Mouse (Mus musculus): ENCODE measurements around the gene Scaper. TPM values are rescaled to one million over a fixed set of nuclear protein-coding genes. Genes with fewer than 3 reads are reported as not detected.

The Scaper gene
- polyA plus RNA-seq, 2 experiments, result 8.2 to 15.1 TPM

DNA sequence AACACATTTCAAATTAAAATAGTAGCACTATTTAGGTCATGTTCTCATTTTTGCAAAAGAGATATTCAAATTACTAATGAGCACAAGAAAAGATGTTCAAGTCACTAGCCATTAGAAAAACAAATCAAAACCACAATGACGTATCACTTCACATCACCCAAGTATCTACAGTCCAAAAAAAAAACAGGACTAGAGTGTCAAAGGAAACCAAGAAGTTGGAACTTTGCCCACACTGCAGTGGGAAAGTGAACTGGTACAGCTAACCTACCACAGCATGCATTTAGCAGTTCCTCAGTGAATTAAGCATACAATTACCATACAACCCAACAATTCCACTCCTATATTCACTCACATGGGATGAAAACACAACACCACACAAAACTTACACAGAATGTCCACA, 5.4 kb downstream of the Scaper start:
- no peaks in the 10 kb centered on the region for H3K27me3 ChIP-seq (ENCODE audit: control insufficient read depth, insufficient read depth, low read length)
- no peaks in the 10 kb centered on the region for H3K9me3 ChIP-seq (ENCODE audit: control insufficient read depth, low read length)
- no peak overlapping the region for H3K4me2 ChIP-seq (replicated peaks; ENCODE audit: low read depth, low read length, severe bottlenecking)
- peaks cover 5% of the 10 kb centered on the region for H3K4me1 ChIP-seq (ENCODE audit: control insufficient read depth, insufficient read depth, low read length)
- WGBS, result 82% methylated on average over 1 of the region's 1 CpGs
- no peaks in the 10 kb centered on the region for H3K36me3 ChIP-seq (ENCODE audit: control insufficient read depth, insufficient read depth, low read length)
- no peak for ATAC-seq (ENCODE audit: low FRiP score, low read depth)
- no peak overlapping the region for H3K4me3 ChIP-seq (replicated peaks; ENCODE audit: low read length)
- no peak for DNase-seq (ENCODE audit: low spot score)
- no peak overlapping the region for H3K9ac ChIP-seq (ENCODE audit: low read depth, low read length, severe bottlenecking)
- TF ChIP-seq POLR2A (IDR thresholded peaks at IDR 0.05; ENCODE audit: borderline replicate concordance, extremely low read depth, insufficient read depth, insufficient read length), result no peak
- no peak overlapping the region for H3K27ac ChIP-seq (replicated peaks; ENCODE audit: low read depth, low read length)

DNA sequence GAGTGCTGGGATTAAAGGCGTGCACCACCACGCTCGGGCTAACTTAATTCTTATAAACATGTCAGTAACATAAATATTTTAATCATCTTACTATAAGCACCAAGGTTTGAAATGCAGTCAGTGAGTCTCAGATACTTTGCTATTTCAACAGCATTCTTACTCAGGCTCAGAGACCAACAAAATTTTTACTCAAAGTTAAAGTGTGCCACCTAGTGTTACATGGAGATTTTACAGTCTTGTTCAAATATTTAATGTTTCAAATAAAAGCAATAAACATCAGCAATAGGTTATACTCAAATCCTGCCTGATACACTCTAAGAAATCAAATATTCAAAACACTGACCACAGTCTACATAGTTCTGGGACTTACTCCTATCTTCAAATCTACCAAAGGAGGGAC, 19.3 kb downstream of the Scaper start:
- no peaks in the 10 kb centered on the region for H3K27me3 ChIP-seq (ENCODE audit: control insufficient read depth, insufficient read depth, low read length)
- no peak overlapping the region for H3K4me3 ChIP-seq (replicated peaks; ENCODE audit: low read length)
- ATAC-seq (ENCODE audit: low FRiP score, low read depth) (no peak), DNase-seq (ENCODE audit: low spot score) (peak; percentile 72)
- no peaks in the 10 kb centered on the region for H3K9me3 ChIP-seq (ENCODE audit: control insufficient read depth, low read length)
- H3K4me2 ChIP-seq (replicated peaks; ENCODE audit: low read depth, low read length, severe bottlenecking), result no peak overlapping the region
- H3K4me1 ChIP-seq (ENCODE audit: control insufficient read depth, insufficient read depth, low read length), result no peaks in the 10 kb centered on the region
- no peak overlapping the region for H3K27ac ChIP-seq (replicated peaks; ENCODE audit: low read depth, low read length)
- no peak overlapping the region for H3K9ac ChIP-seq (ENCODE audit: low read depth, low read length, severe bottlenecking)
- H3K36me3 ChIP-seq (ENCODE audit: control insufficient read depth, insufficient read depth, low read length), result no peaks in the 10 kb centered on the region
- 72% methylated on average over 3 of the region's 3 CpGs for WGBS
- no peak for TF ChIP-seq POLR2A (IDR thresholded peaks at IDR 0.05; ENCODE audit: borderline replicate concordance, extremely low read depth, insufficient read depth, insufficient read length)

DNA sequence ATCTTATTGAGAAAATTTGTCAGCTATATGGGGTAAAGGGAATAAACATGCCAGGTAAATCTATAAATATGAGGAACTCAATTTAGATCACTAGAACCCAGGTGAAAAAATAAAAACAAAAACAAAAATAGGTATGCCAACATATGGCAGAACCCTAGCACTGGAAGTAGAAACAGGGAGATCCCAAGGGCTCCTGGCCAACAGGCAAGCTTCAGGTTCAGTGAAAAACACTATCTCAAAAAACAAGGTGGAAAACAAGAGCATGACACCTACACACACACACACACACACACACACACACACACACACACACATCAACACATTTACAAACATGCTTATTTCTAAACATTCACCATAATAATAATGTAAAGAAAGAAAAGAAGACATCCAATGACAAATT, 21.2 kb downstream of the Scaper start:
- Histone ChIP-seq H3K9me3 (ENCODE audit: control insufficient read depth, low read length) (no peaks in the 10 kb centered on the region), H3K9ac (ENCODE audit: low read depth, low read length, severe bottlenecking) (no peak overlapping the region), H3K4me2 (replicated peaks; ENCODE audit: low read depth, low read length, severe bottlenecking) (no peak overlapping the region), H3K4me3 (replicated peaks; ENCODE audit: low read length) (no peak overlapping the region), H3K4me1 (ENCODE audit: control insufficient read depth, insufficient read depth, low read length) (no peaks in the 10 kb centered on the region), H3K27ac (replicated peaks; ENCODE audit: low read depth, low read length) (no peak overlapping the region), H3K27me3 (ENCODE audit: control insufficient read depth, insufficient read depth, low read length) (no peaks in the 10 kb centered on the region), H3K36me3 (ENCODE audit: control insufficient read depth, insufficient read depth, low read length) (no peaks in the 10 kb centered on the region)
- no peak for DNase-seq (ENCODE audit: low spot score)
- TF ChIP-seq POLR2A (IDR thresholded peaks at IDR 0.05; ENCODE audit: borderline replicate concordance, extremely low read depth, insufficient read depth, insufficient read length), result no peak
- no peak for ATAC-seq (ENCODE audit: low FRiP score, low read depth)

DNA sequence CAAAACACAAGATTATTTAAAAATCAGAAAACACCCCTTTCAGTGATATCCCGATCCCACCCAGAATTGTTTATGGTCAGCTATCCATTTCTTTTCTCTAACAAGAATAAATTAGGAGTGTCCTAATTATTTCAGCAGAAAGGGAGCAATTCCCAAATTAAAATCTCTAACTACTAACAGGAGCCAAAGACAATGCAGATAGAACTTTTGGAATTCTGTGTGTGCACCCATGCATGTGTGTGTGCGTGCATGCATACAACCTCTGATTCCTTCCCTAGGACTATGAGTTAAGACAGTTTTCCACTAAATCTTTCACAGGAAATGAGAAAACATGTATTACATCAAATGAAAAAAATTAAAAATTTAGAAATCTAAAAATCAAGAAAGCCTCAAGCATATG, 26.4 kb downstream of the Scaper start:
- WGBS, result 93% methylated on average over 2 of the region's 2 CpGs

DNA sequence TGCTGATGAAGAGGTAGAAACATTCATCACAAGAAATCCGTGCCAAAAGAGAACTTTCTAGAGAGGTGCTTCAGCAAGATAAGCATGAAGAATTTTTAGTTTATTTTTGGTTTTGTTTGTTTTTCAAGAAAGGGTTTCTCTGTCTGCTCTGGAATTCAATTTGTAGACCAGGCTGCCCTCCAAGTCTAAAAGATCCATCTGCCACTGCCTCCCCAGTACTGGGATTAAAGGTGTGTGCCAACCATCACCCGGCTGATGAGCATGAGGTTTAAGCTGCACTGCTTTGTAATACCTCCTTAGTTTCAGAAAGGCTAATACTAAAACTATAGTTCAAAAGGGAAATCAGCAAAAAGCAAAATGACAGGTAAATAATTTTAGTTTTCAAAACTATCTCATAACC, 35.0 kb downstream of the Scaper start:
- H3K27ac ChIP-seq (replicated peaks; ENCODE audit: low read depth, low read length), result no peak overlapping the region
- no peaks in the 10 kb centered on the region for H3K27me3 ChIP-seq (ENCODE audit: control insufficient read depth, insufficient read depth, low read length)
- ATAC-seq (ENCODE audit: low FRiP score, low read depth), result no peak
- no peak overlapping the region for H3K9ac ChIP-seq (ENCODE audit: low read depth, low read length, severe bottlenecking)
- H3K4me1 ChIP-seq (ENCODE audit: control insufficient read depth, insufficient read depth, low read length), result no peaks in the 10 kb centered on the region
- H3K4me3 ChIP-seq (replicated peaks; ENCODE audit: low read length), result no peak overlapping the region
- no peaks in the 10 kb centered on the region for H3K9me3 ChIP-seq (ENCODE audit: control insufficient read depth, low read length)
- H3K36me3 ChIP-seq (ENCODE audit: control insufficient read depth, insufficient read depth, low read length), result no peaks in the 10 kb centered on the region
- no peak overlapping the region for H3K4me2 ChIP-seq (replicated peaks; ENCODE audit: low read depth, low read length, severe bottlenecking)
- WGBS, result 84% methylated on average over 2 of the region's 2 CpGs
- no peak for DNase-seq (ENCODE audit: low spot score)
- no peak for TF ChIP-seq POLR2A (IDR thresholded peaks at IDR 0.05; ENCODE audit: borderline replicate concordance, extremely low read depth, insufficient read depth, insufficient read length)

More for the DNA sequence above, 26.4 kb downstream of the Scaper start:
- Histone ChIP-seq H3K9ac (ENCODE audit: low read depth, low read length, severe bottlenecking) (no peak overlapping the region), H3K4me2 (replicated peaks; ENCODE audit: low read depth, low read length, severe bottlenecking) (no peak overlapping the region), H3K9me3 (ENCODE audit: control insufficient read depth, low read length) (no peaks in the 10 kb centered on the region), H3K36me3 (ENCODE audit: control insufficient read depth, insufficient read depth, low read length) (no peaks in the 10 kb centered on the region; the same call in none of the 2 replicates), H3K27me3 (ENCODE audit: control insufficient read depth, insufficient read depth, low read length) (no peaks in the 10 kb centered on the region), H3K27ac (replicated peaks; ENCODE audit: low read depth, low read length) (no peak overlapping the region), H3K4me3 (replicated peaks; ENCODE audit: low read length) (no peak overlapping the region), H3K4me1 (ENCODE audit: control insufficient read depth, insufficient read depth, low read length) (no peaks in the 10 kb centered on the region)
- no peak for DNase-seq (ENCODE audit: low spot score)
- no peak for ATAC-seq (ENCODE audit: low FRiP score, low read depth)
- TF ChIP-seq POLR2A (IDR thresholded peaks at IDR 0.05; ENCODE audit: borderline replicate concordance, extremely low read depth, insufficient read depth, insufficient read length), result no peak

DNA sequence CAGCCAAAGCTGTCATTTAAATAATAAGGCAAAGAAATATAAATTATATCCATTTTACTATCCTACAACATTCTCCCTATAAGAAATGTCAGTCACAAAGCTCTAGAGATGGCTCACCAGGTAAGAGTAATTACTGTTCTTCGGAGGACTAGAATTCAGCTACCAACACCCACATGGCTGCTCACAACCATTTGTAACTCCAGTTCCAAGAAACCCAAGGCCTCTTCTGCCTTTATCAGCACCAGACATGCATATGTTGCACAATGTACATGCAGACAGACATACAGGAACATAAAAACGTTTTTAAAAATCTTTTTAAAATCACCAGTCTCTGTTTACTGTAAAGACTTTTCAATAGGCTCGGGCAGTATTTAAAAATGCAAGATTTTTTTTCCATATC, 36.3 kb downstream of the Scaper start:
- H3K36me3 ChIP-seq (ENCODE audit: control insufficient read depth, insufficient read depth, low read length), result no peaks in the 10 kb centered on the region
- DNase-seq (ENCODE audit: low spot score) (no peak), ATAC-seq (ENCODE audit: low FRiP score, low read depth) (no peak)
- H3K9ac ChIP-seq (ENCODE audit: low read depth, low read length, severe bottlenecking), result no peak overlapping the region
- 70% methylated on average over 3 of the region's 3 CpGs for WGBS
- H3K4me1 ChIP-seq (ENCODE audit: control insufficient read depth, insufficient read depth, low read length), result no peaks in the 10 kb centered on the region
- no peak for TF ChIP-seq POLR2A (IDR thresholded peaks at IDR 0.05; ENCODE audit: borderline replicate concordance, extremely low read depth, insufficient read depth, insufficient read length)
- H3K4me2 ChIP-seq (replicated peaks; ENCODE audit: low read depth, low read length, severe bottlenecking), result no peak overlapping the region
- H3K27me3 ChIP-seq (ENCODE audit: control insufficient read depth, insufficient read depth, low read length), result no peaks in the 10 kb centered on the region
- H3K4me3 ChIP-seq (replicated peaks; ENCODE audit: low read length), result no peak overlapping the region
- H3K27ac ChIP-seq (replicated peaks; ENCODE audit: low read depth, low read length), result no peak overlapping the region
- H3K9me3 ChIP-seq (ENCODE audit: control insufficient read depth, low read length), result no peaks in the 10 kb centered on the region

All from limb, embryonic 14.5 days (tissue).